Mouse (Mus musculus) cerebellum, adult 2 months (tissue): ENCODE measurements around the gene Map3k12. TPM values are rescaled to one million over a fixed set of nuclear protein-coding genes. Genes with fewer than 3 reads are reported as not detected.

ENCODE experiments used
- DNase-seq, 2 experiments: peaks; one replicate each; pipeline ENCODE4 v3.0.0; 2021
- H3K27ac ChIP-seq: fragments of 200-500 bp; 2 replicates; pipeline ENCODE4 v1.5.1; 2012; ENCODE audit warnings: low read length, control low read depth, inconsistent platforms; ENCODE audit not compliant: insufficient read depth
- H3K27me3 ChIP-seq: fragments of 200-500 bp; 2 replicates; pipeline ENCODE4 v1.6.1; 2012; ENCODE audit warnings: inconsistent platforms, mild to moderate bottlenecking, low read length, moderate library complexity; ENCODE audit not compliant: control insufficient read depth, insufficient read depth
- H3K4me1 ChIP-seq: fragments of 200-500 bp; 2 replicates; pipeline ENCODE4 v1.6.1; 2011; ENCODE audit warnings: low read length; ENCODE audit not compliant: control insufficient read depth, insufficient read depth
- H3K4me3 ChIP-seq: fragments of 200-500 bp; replicated peaks from 2 replicates; pipeline ENCODE3; 2011; ENCODE audit warnings: mild to moderate bottlenecking, low read depth, low read length, control low read depth; ENCODE audit not compliant: insufficient read depth
- CTCF ChIP-seq: fragments of 200-500 bp; IDR thresholded peaks from 2 replicates; pipeline ENCODE4 v1.5.1; 2011; ENCODE audit warnings: low read depth, mild to moderate bottlenecking, control low read depth, low read length, moderate library complexity, borderline replicate concordance; ENCODE audit not compliant: insufficient read depth
- POLR2A ChIP-seq: fragments of 200-500 bp; IDR thresholded peaks from 2 replicates; pipeline ENCODE4 v1.6.1; 2011; ENCODE audit warnings: low read length, control low read depth, borderline replicate concordance; ENCODE audit not compliant: insufficient read depth
- WGBS: fragments of 180-500 bp; shearing (Covaris S2); methylation state at CpG from one replicate; pipeline ENCODE4 v1.1.7; 2018; 5-methylcytosine and 5-hydroxymethylcytosine counted together
- polyA plus RNA-seq: library from polyadenylated mRNA; depleted of rRNA; stranded (reverse); fragments of >200 nt; gene quantifications from 2 replicates; pipeline ENCODE4 v1.2.3, GENCODE M21; 2012; rRNA removed

Map3k12 gene
- polyA plus RNA-seq, 1 experiment = 130 TPM

DNA sequence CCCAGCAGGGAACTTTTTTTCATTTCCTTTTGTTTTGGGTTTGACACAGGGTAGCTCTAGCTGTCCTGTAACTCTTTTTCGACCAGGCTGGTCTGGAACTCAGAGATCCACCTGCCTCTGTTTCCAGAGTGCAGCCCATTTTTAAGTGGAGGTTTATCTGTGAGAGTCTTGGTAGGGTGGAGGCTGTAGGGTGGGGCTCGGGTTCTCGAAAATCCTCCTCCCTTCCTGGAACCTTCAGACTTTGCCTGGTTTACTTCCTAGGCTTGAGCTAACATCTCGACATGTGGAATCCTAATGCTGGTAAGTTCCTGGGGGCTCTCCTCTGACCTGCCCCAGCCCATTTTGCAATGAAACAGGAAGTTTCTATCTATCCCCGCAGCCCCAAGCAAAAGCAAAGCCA, 57.0 kb downstream of the Map3k12 start:
- H3K27me3 ChIP-seq = no peaks in the 10 kb centered on the region
- no peak for DNase-seq
- 63% methylated on average over 5 of the region's 5 CpGs for WGBS
- TF ChIP-seq POLR2A (no peak), CTCF (no peak)
- H3K4me3 ChIP-seq = peak overlapping the region; percentile 79
- H3K27ac ChIP-seq = no peak overlapping the region
- peaks cover 6% of the 10 kb centered on the region for H3K4me1 ChIP-seq

DNA sequence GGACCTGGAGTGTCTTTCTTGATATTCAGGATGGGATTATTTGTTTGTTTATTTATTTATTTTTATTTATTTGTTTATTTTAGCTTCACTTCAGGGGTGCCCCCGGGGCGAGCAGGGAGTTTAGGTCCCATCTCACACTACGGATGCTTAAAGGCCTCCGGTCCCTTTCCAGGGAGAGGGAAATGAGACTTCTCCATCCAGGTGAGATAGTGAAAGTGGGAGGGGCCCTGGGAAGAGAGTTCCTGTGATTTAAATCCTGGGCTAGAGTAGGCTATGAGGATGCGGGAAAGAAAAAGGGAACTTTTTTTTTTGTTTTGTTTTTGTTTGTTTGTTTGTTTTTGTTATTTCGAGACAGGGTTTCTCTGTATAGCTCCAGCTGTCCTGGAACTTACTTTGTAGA, 57.5 kb downstream of the Map3k12 start:
- 18% methylated on average over 6 of the region's 6 CpGs for WGBS
- H3K4me1 ChIP-seq = peaks cover 6% of the 10 kb centered on the region
- TF ChIP-seq CTCF = no peak
- no peak for TF ChIP-seq POLR2A
- H3K27me3 ChIP-seq = no peaks in the 10 kb centered on the region
- DNase-seq = no peak
- peak overlapping the region; percentile 27; the same call in 1 of the 2 replicates for H3K27ac ChIP-seq
- H3K4me3 ChIP-seq = peak overlapping the region; percentile 79

DNA sequence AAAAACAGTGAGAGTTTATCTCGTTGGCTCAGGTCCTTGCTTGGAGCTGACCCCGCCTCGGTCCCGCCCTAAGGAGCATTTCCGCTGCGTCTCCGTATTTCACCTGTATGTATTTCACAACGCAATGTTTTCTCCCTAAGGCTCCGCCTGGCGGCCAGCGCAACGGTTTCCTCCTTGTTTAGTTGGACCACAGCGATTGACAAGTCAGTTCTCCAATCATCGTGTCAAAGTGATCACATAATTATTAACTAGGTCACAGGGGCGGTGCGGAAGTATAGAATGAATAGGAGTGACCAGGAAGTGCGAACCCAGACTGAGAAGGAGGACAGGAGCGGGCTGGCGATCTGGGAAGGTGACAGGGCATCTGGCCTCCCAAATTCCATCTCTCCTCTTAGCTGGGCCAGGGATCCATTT, 58.0 kb downstream of the Map3k12 start, which contains the start of gene Prr13:
TSS of gene Prr13 (plus strand) at position 125 of the 414 bp plus-strand sequence.
- peak; percentile 95 to 99 for DNase-seq
- H3K4me3 ChIP-seq = peak within 1 kb of the TSS; percentile 79
- H3K27ac ChIP-seq = peak within 1 kb of the TSS; percentile 27; the same call in 1 of the 2 replicates
- under 1% methylated on average over 19 of the region's 19 CpGs for WGBS
- TF ChIP-seq POLR2A (peak; percentile 86; the same call in 1 of the 2 replicates), CTCF (peak; percentile 61; the same call in 1 of the 2 replicates)
- no peaks in the 10 kb centered on the region for H3K27me3 ChIP-seq
- peaks cover 6% of the 10 kb centered on the region for H3K4me1 ChIP-seq

DNA sequence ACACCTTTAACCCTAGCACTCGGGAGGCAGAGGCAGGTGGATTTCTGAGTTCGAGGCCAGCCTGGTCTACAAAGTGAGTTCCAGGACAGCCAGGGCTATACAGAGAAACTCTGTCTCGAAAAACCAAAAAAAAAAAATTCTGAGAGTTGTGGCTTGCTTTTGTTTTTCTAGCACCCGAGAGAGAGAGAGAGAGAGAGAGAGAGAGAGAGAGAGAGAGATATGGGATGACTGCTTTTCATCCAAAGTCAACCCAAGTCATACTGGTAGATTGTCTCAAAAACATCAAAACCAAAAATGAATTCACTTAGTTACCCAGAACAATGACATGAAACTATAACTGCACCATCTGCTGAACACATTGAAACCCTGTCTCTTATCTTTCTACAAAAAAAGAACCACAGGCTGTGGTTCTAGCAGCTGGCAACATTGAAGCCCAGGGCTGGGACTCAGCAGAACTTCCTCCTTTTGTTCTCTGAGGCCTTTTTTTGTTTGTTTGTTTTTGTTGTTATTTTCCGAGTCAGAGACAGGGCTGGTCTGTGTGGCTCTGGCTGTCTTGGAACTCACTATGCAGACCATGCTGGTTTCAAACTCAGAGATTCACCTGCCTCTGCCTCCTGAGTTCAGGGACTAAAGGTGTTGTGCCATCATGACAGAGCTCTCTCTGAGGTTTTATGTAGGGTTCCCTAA, 58.7 kb downstream of the Map3k12 start:
- Histone ChIP-seq H3K4me3 (peak overlapping the region; percentile 29), H3K27me3 (no peaks in the 10 kb centered on the region), H3K27ac (peak overlapping the region; percentile 13; the same call in 1 of the 2 replicates), H3K4me1 (peaks cover 6% of the 10 kb centered on the region)
- TF ChIP-seq CTCF (no peak), POLR2A (no peak)
- 69% methylated on average over 5 of the region's 5 CpGs for WGBS
- DNase-seq = no peak

DNA sequence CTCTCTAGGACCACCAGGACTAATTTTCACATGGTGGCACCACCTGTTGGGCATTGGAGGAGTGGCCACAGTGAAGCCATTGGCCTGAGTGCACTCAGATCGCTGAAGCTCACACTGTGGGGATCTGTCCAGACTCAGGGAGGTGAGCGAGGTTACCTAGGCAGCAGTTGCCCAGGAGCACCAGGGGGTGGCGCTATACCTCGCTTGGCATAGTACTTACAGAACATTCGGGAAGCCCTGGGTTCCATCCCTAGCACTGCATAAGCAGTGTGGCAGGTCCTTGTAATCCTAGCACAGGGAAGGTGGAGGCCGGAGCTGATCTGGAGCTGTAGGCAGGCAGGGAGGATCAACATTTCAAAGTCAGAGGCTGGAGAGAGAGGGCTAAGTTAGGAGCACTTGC, 60.9 kb downstream of the Map3k12 start:
- H3K27ac ChIP-seq = no peak overlapping the region
- WGBS = 32% methylated on average over 6 of the region's 6 CpGs
- TF ChIP-seq CTCF = peak; percentile 50; the same call in 1 of the 2 replicates
- no peak for TF ChIP-seq POLR2A
- no peak for DNase-seq
- H3K4me1 ChIP-seq = peaks cover 6% of the 10 kb centered on the region
- H3K27me3 ChIP-seq = no peaks in the 10 kb centered on the region
- no peak overlapping the region for H3K4me3 ChIP-seq

DNA sequence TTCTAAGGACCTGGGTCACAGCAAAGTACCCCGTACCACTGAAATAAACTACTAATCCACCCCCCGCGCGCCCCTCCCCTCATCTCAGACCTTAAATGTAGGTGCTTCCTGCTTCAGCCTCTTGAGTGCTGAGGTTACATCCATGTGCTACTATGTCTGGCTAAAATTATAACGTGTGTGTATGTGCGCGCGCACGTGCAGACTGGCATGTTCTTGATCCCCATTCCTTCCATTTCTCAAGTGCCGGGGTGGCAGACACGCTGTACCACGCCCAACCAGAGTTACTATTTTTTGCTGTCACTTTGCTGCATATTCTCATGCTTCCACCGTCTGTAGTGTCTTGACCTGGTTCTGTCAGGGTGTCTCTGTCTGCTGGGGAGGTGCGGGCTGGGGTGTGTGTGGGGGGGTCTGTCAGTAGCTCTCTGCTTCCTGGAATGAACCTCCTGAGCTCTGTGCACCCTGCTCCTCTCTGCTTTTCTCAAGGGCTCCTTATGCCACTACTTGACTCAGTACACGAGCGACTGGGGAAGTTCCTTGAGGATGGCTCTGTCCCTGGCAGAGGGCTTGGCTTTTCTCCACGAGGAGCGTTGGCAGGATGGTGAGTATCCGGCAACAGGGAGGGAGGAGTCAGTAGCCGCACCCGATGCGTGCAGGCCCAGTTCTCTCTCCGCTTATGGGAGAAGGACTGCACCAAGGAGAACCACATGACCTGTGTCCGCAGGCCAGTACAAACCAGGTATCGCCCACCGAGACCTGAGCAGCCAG, 65.0 kb downstream of the Map3k12 start:
- 62% methylated on average over 26 of the region's 26 CpGs for WGBS
- TF ChIP-seq POLR2A (no peak), CTCF (no peak)
- Histone ChIP-seq H3K4me1 (no peaks in the 10 kb centered on the region; the same call in 1 of the 2 replicates), H3K27me3 (no peaks in the 10 kb centered on the region), H3K27ac (no peak overlapping the region), H3K4me3 (no peak overlapping the region)
- DNase-seq = peak in 1 of 2 experiments; percentile 35

DNA sequence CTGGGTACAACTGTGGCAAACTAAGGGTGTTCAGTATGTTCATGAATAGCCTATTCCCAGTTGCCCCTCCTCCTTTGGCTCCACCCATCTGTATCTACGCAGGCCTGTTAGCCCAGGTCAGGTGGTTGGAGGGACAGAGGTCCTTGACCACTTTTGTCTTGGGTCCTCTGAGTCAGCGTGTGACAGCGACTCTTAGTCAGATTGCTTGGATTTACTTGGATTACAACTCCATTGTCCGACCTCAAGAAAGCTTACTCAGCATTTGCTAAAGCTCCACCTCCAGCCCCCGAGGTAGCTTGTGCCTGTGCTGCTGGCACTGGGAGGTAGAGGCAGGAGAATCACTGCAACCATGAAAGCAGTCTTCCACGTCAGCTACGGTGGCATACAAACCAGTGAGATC, 65.9 kb downstream of the Map3k12 start:
- Histone ChIP-seq H3K4me1 (no peaks in the 10 kb centered on the region; the same call in 1 of the 2 replicates), H3K27me3 (no peaks in the 10 kb centered on the region), H3K4me3 (no peak overlapping the region), H3K27ac (no peak overlapping the region)
- TF ChIP-seq CTCF (no peak), POLR2A (no peak)
- 37% methylated on average over 7 of the region's 7 CpGs for WGBS
- no peak for DNase-seq

DNA sequence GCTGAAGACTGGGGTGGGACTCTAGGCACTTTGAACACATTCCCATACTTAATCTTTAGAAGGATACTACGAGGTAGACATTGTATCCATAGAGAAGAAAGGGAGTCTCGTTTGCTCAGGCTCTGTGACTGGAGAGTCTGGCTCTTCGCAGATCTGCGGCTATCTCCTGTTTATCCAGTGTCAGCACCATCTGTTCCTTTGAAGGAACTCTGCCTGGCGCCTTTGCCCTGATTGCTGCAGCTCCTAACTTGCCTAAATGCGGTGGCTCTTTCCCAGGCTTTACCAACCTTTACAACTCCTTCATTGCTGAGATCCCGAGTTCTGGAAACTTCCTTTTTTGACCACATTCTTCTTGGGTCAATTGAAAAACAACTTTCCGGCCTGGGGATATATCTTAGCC, 67.5 kb downstream of the Map3k12 start:
- no peak for DNase-seq
- no peak overlapping the region for H3K4me3 ChIP-seq
- no peak for TF ChIP-seq CTCF
- no peak for TF ChIP-seq POLR2A
- 50% methylated on average over 8 of the region's 8 CpGs for WGBS
- no peak overlapping the region for H3K27ac ChIP-seq
- H3K4me1 ChIP-seq = no peaks in the 10 kb centered on the region; the same call in 1 of the 2 replicates
- H3K27me3 ChIP-seq = no peaks in the 10 kb centered on the region

Other genes starting within 250 kb of the Map3k12 start
- 0.13 and 0.15 TPM in 2 replicates for gene Gm9918, start 246.5 kb downstream of the Map3k12 start, polyA plus RNA-seq
- gene Mfsd5, start 237.6 kb downstream of the Map3k12 start, polyA plus RNA-seq = 60.9 and 62.3 TPM in 2 replicates
- gene Espl1, start 220.8 kb downstream of the Map3k12 start, polyA plus RNA-seq = 0.62 and 0.86 TPM in 2 replicates
- 318 and 360 TPM in 2 replicates for gene Pfdn5, start 190.9 kb downstream of the Map3k12 start, polyA plus RNA-seq
- gene Myg1, start 185.4 kb downstream of the Map3k12 start, polyA plus RNA-seq = 106 and 110 TPM in 2 replicates
- gene Aaas, start 166.3 kb downstream of the Map3k12 start, polyA plus RNA-seq = 29.7 and 33.1 TPM in 2 replicates
- gene Sp7, start 149.9 kb downstream of the Map3k12 start, polyA plus RNA-seq = 1.4 TPM in 2 replicates
- 12.6 and 14.1 TPM in 2 replicates for gene Sp1, start 110.9 kb downstream of the Map3k12 start, polyA plus RNA-seq
- 3.2 TPM in 2 replicates for gene Amhr2, start 71.7 kb downstream of the Map3k12 start, polyA plus RNA-seq
- gene Prr13, start 58.0 kb downstream of the Map3k12 start, polyA plus RNA-seq = 160 and 164 TPM in 2 replicates
- gene Pcbp2, start 46.5 kb downstream of the Map3k12 start, polyA plus RNA-seq = 539 and 562 TPM in 2 replicates
- not detected in 2 replicates for gene Gm10337, start 13.3 kb downstream of the Map3k12 start, polyA plus RNA-seq
- 121 and 131 TPM in 2 replicates for gene Tarbp2, start 1.1 kb upstream of the Map3k12 start, polyA plus RNA-seq
- 8.5 and 10.4 TPM in 2 replicates for gene Npff, start 7.9 kb upstream of the Map3k12 start, polyA plus RNA-seq
- gene Gm28047, start 108.0 kb upstream of the Map3k12 start, polyA plus RNA-seq = not detected in 2 replicates
- 66.6 and 74.6 TPM in 2 replicates for gene Atf7, start 108.4 kb upstream of the Map3k12 start, polyA plus RNA-seq
- 391 and 398 TPM in 2 replicates for gene Atp5g2, start 155.3 kb upstream of the Map3k12 start, polyA plus RNA-seq
- 55.8 and 56.0 TPM in 2 replicates for gene Calcoco1, start 205.1 kb upstream of the Map3k12 start, polyA plus RNA-seq